Mouse (Mus musculus) mouse trophoblast stem cell (cell line): ENCODE measurements around the gene Slc16a6.

Experiments used
- in situ Hi-C, 2 experiments: fragments of 300-500 bp; cut with MseI, MboI; formaldehyde crosslinking; loops; 2 replicates in 1 of 2; 3 replicates in 1 of 2; pipeline ENCODE4 v1.15.1; 2025

The Slc16a6 gene

GRCm38 (mm10) chr11:109445438-109446035, 27.9 kb downstream of the Slc16a6 start:
- in situ Hi-C loops, result loop anchor here (5.0 to 25.0 kb wide), 3 partner anchors 137 to 419 kb away; no protein-coding TSS in a partner anchor

GRCm38 (mm10) chr11:109444600-109444999, 28.8 kb downstream of the Slc16a6 start:
- in situ Hi-C loops, result loop anchor here (5.0 to 25.0 kb wide), 4 partner anchors 138 to 420 kb away; no protein-coding TSS in a partner anchor

- in situ Hi-C loops, result loop anchor here (5.0 to 25.0 kb wide), 4 partner anchors 139 to 421 kb away; no protein-coding TSS in a partner anchor
These were observed 29.7 kb downstream of the Slc16a6 start for GRCm38 (mm10) chr11:109443468-109444263.

- in situ Hi-C loops, result loop anchor here (5.0 to 25.0 kb wide), 4 partner anchors 140 to 423 kb away; no protein-coding TSS in a partner anchor
These were observed 31.1 kb downstream of the Slc16a6 start for GRCm38 (mm10) chr11:109442166-109442730.

DNA sequence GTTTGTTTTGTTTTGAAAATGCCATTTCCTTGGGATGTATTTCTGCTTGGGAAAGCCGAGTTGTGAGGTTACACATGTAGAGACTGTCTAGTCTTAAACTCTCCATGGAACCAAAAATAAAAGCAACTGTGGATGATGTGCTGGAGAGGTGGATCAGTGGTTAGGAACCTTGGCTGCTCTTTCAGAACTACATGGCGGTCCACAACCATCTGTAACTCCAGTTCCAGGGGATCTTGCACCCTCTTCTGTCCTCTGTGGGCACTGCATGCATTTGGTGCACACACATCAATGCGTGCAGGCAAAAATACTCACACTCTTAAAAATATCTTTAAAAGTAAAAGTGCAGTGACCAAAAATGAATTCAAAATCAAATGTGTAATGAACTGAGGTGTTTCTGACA, 32.3 kb downstream of the Slc16a6 start:
- in situ Hi-C loops, result loop anchor here (5.0 to 25.0 kb wide), 4 partner anchors 141 to 424 kb away; no protein-coding TSS in a partner anchor

DNA sequence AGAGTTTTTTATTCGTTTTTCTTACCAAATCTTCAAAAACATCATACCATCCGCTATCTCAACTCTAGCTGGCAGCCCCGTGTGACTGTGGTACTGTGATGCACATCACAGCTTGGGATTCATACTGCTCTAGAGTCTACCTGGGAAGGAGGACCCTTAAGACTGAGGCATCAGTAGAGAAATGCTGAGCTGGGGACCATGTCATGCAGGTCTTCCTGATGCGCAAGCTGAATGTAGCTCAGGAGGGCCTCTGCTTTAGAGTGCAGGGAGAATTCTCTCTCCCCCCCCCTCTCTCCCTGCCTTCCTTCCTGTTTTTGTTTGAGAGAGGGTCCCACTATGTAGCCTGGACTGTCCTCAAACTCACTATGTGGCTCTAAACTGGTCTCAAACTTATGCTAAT, 32.8 kb downstream of the Slc16a6 start:
- in situ Hi-C loops, result loop anchor here (5.0 to 25.0 kb wide), 4 partner anchors 142 to 424 kb away; no protein-coding TSS in a partner anchor

DNA sequence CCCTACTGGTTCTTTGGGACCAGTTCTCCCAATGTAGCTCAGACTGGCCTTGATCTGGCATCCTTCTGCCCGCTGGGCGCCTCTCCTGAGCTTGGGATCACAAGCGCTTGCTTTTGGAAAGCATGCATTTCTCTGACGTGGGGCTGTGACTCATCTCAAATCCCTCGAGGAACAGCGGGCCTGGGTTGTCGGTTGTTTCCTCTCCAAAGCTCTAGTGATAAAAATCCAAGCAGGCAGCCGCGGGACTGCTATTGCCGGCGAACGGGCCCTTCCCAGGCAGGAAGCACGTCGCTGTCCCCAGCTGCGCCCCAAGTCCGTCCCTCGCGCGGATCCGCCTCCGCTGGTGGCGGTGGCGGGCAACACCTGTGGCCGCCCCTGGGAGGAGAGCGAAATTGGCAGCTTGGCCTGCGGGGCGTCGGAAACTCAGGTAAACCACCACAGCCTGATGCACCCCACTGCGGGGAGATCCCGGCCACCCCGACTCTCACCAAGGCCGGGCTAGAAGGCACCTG, 33.5 kb downstream of the Slc16a6 start:
- in situ Hi-C loops, result loop anchor here (5.0 to 25.0 kb wide), 4 partner anchors 142 to 425 kb away; no protein-coding TSS in a partner anchor

GRCm38 (mm10) chr11:109439209-109439608, 34.2 kb downstream of the Slc16a6 start:
- in situ Hi-C loops, result loop anchor here in 1 of 2 experiments (25.0 kb wide), 1 partner anchor 423 kb away; no protein-coding TSS in a partner anchor

GRCm38 (mm10) chr11:109436889-109437288, 36.5 kb downstream of the Slc16a6 start:
- in situ Hi-C loops, result loop anchor here in 1 of 2 experiments (25.0 kb wide), 1 partner anchor 425 kb away; no protein-coding TSS in a partner anchor

DNA sequence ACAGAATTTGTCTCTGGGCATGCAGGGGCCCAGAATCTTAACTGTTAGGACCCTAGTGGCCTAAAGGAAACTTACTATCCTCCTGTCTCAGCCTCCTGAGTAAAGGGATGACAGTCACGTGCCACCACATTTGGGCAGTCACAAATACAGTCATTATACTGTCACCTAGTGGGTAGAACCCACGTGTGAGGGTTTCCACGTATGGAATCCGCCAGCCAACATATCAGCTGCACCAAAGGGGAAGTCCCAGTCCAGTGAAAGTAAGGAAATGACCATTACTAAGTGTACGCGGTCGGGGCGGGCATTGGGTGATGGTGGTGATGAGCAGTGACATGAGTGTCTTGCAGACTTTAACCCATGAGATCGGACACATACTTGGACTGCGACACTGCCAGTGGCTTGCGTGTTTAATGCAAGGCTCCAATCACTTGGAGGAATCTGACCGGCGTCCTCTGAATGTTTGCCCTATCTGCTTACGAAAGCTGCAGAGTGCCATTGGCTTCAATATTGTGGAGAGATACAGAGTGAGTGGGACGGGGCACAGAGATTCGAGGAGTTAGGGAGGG, 39.1 kb downstream of the Slc16a6 start:
- in situ Hi-C loops, result loop anchor here in 1 of 2 experiments (25.0 kb wide), 1 partner anchor 428 kb away; no protein-coding TSS in a partner anchor

DNA sequence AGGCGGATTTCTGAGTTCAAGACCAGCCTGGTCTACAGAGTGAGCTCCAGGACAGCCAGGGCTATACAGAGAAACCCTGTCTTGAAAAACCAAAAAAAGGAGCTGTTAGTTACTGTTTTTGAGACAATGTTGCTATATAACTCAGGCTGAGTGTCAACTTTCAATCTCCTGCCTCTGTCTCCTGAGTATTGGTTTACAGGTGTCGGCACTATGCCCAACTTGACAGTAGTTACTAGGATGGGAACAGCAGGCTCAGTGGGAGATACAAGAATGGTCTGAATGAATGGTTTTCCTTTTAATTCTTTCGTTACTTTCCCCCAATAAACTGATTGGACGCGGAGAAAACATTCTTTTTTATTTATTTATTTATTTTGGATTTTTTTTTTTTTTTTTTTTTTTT, 46.0 kb downstream of the Slc16a6 start:
- in situ Hi-C loops, result loop anchor here in 1 of 2 experiments (25.0 kb wide), 1 partner anchor 435 kb away; no protein-coding TSS in a partner anchor

DNA sequence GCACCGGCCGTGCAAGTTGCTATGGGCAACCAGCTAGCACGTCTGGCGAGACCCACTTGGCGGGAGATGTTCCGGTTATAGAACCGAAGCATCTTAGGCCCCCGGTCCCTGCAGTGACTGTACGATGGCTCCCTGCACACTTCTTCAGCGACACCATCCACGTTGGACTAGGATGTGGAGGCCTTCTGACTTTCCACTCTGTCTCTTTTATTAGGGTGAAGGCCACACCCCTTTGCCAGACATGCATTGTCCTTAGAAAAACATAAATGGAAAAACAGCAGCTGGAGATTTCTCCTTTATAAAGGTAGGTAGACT, 47.2 kb downstream of the Slc16a6 start:
- in situ Hi-C loops, result loop anchor here in 1 of 2 experiments (25.0 kb wide), 1 partner anchor 436 kb away; no protein-coding TSS in a partner anchor

DNA sequence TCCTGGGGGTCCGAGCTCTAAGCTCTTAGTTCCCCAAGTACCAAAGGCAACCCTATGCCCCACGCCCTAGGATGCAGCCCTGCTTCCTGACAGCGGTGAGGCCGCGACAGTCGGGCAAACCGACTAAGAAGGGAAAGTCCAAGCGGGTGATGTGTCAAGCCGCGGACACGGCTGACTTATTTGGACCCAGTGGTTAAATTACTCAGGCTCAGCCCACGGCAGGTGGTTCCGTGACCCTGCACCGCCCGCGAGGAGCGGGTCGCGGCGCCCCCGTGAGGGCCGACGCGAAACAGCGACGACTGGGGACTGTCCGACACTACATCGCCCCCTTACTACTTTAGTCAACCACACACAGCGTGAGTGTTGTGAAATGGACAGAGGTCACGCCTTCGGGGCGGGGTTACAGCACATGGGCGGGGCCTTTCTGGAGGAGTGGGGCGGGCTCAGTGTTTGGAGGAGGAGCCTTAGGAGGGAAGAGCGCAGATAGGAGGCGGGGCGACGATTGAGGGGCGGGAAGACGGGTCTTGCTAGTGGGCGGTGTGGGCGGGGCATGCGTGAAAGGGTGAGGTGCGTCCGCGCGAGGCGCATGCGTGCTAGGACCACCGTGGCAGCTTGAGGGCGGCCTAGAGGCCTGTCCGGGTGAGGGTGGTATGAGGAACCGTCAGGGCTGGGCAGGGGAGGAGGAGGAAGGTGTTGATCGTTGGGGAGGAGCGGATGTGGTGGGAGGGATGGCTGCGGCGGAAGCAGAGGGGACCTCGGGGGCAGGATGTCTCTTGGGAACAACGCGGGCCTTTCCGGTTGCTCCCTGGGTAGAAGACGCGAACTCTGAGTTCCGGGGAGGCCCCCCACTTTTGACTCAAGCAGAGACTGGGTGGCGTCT, 47.8 kb downstream of the Slc16a6 start, which contains the start of gene Amz2:
Gene Amz2 (plus strand): TSS at position 555 of the 880 bp plus-strand sequence.
- in situ Hi-C loops, result loop anchor here in 1 of 2 experiments (25.0 kb wide), 1 partner anchor 437 kb away; no protein-coding TSS in a partner anchor

DNA sequence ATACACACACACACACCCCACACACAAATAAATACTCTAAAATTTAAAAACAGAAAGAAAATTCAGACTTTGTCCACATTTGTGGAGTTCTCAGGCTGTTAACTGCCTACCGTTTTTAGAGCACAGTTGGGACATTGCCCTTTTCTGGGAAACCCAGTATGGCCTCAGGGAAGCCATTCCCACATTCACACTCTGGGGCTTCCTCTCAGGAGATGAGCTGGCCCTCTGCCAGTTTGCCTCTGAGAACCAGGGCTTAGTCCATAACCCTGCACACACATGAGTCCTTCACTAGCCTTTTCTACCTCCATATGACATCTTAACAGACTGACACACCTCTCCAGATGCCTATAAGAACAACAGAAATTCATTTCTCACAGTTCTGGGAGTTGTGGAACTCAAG, 50.1 kb downstream of the Slc16a6 start:
- in situ Hi-C loops, result loop anchor here (5.0 kb wide), 2 partner anchors 86 to 96 kb away; no protein-coding TSS in a partner anchor

GRCm38 (mm10) chr11:109422263-109422662, 51.1 kb downstream of the Slc16a6 start:
- in situ Hi-C loops, result loop anchor here (5.0 kb wide), 2 partner anchors 85 to 95 kb away; no protein-coding TSS in a partner anchor

GRCm38 (mm10) chr11:109421205-109421604, 52.2 kb downstream of the Slc16a6 start:
- in situ Hi-C loops, result loop anchor here (5.0 kb wide), 2 partner anchors 84 to 94 kb away; no protein-coding TSS in a partner anchor

GRCm38 (mm10) chr11:109420567-109420962, 52.8 kb downstream of the Slc16a6 start:
- in situ Hi-C loops, result loop anchor here (5.0 kb wide), 2 partner anchors 83 to 93 kb away; no protein-coding TSS in a partner anchor

DNA sequence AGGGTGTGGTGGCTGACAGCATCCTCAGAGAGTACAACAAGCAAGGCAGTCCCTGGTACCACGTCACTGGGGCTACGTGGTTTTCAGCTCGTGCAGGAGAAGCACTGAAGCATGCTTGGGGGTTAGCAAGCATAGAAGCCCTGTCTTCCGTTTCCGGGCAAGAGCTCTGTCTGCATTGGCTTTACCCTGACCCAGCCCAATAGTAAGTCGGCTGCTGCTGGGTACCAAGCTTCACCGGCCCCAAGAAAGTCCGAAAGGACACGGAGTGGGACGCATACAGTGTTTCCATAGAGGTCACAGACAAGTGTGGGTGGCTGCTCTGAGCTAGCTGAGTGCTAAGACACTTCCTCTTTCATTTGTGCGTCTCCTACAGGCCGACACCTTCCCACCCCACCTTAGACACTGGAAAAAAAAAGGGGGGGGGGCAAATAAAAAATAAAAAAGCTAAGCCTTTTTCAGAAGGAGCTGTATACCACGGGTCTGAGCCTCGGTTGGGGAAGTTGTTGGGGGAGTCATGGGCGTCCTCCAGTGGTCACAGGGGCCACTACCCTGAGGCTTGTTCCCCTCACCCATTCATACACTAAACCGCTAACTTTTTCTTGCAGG, 53.3 kb downstream of the Slc16a6 start:
- in situ Hi-C loops, result loop anchor here (5.0 kb wide), 2 partner anchors 83 to 93 kb away; no protein-coding TSS in a partner anchor

DNA sequence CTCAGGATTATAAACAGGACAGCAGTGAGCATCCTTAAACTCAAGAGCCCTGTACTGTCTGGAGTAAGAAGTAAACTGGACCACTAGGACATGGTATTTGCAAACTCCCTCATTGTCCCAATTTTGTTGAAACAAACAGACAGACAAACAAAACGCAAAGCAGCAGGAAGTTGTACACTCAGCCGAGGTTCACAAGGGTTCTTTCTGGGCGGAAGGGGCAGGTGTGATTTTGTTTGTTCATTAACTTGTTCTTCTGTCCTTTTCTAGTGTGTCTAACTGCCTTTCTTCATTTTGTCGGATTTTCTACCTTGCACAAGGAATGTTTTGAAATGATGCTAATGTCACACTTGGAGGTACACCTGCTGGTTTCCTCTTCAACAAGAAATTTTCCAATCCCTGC, 53.9 kb downstream of the Slc16a6 start:
- in situ Hi-C loops, result no loop called here
